Mouse (Mus musculus) granulocyte monocyte progenitor cell, adult 5-6 weeks (primary cell): ENCODE results near the gene Rfx8. TPM values are rescaled to one million over a fixed set of nuclear protein-coding genes. Genes with fewer than 3 reads are reported as not detected.

ENCODE experiments used
- ATAC-seq: replicated peaks from 2 replicates; pipeline ENCODE4 v1.8.0; 2016; ENCODE audit warnings: mild to moderate bottlenecking, moderate TSS enrichment, inconsistent platforms; ENCODE audit not compliant: poor library complexity, severe bottlenecking
- total RNA-seq, 2 experiments: library from RNA; stranded (forward) in 1 of 2; stranded (reverse) in 1 of 2; fragments of 200-712, 200-1000 nt in 1 of 2; fragments of >200 nt in 1 of 2; fragmentation: Nextera tagmentation in 1 of 2; gene quantifications; 2 replicates each; pipeline ENCODE4 v1.2.3; 2014 to 2017

Rfx8 gene
- total RNA-seq, 2 experiments from 2014 or later, result not detected

DNA sequence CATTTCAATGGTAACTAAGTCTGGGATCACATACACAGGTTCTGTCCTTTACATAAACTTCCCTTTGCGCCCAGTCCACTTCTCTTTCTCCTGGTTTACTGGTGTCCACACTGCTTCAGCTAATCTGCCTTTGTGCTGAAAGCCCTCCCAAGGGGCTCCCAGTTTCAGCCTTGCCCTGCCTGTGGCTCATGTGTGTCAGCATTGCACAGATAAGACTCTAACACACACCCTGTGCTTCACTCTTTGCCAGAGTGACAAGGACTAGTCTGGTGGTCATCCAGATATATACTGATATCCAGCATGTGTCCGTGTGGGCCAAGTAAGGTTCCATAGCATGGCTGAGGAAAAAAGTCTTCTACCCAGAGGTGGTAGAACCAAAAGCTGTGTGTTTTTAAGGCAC is 14.7 kb upstream of the Rfx8 start:
- no peak for ATAC-seq

DNA sequence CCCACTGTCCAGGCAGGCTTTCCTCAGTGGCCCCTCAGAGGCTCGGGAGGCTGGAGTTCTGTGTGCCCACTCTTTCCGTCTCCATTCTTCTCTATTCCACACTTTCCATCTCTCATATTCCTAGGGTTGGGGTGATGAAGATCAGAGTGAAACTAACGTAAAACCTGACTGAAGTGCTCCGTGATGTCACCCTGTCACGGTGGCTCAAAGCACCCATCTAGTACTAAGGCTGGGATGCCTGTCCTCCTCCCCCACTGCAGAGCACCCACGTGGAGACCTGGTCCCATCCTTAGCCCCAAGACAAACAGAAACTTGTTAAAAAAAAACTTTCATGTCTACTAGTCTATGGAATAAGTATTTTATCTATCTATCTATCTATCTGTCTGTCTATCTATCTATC is 14.1 kb upstream of the Rfx8 start:
- no peak for ATAC-seq

DNA sequence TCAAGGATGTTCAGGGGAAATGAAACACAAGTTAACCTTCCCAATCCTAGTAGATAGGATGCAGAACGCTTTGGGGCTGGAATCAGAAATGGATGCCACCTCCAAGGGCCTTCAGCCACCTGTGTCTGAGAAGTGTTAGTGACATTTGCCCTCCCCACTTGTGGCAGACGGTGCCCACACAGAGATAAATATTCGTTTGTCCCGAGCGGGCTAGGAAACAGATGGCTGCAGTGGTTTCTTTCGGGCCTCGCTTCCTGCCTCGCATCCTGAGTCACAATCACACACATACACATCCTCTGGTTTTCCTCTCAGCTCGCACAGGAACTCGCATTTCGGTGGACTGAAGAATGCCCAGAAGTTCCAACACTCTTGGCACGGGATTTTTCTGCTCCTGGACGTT is 13.5 kb upstream of the Rfx8 start:
- ATAC-seq, result peak; percentile 42

GRCm38 (mm10) chr1:39733876-39734275 is 13.1 kb upstream of the Rfx8 start:
- ATAC-seq, result no peak

DNA sequence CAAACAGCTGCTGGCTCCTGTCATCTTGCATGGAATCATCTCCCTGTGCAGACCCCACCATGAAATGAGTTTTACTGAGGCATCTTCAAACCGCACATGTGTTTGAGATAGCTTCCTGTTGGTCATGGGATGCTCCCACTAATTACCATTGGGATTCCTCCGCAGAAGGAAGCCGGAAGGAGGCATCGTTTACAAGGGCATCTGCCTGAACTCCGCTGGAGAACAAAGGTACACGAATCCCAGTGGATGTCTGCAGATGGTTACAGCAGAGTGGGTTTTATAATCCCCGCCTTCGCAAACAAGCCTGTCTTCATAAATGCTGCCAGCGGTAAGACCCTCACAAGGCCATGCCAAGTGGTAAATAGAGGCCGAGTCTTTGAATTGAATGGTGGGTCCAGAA is 11.3 kb upstream of the Rfx8 start:
- ATAC-seq, result no peak

DNA sequence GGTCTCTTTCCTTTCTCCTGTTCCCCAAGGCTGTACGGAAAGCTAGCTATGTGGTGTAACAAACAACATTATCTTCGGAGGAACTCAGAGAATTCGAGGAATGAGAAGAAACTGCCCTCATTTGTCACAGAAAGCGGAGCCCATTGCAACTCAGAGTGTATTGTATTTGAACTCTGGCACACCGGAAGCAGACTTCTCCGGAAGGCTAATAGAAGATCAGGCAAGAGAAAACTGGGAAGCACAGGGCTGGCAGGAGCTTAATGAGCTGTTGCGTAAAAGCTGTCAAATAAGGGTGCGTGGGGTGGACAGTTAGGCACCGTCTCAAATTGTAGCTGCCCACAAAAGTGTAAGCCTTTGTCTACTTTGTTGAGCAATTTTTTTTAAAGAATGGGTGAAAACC is 10.7 kb upstream of the Rfx8 start:
- peak; percentile 32; the same call in 1 of the 2 replicates for ATAC-seq

GRCm38 (mm10) chr1:39730868-39731267 is 10.1 kb upstream of the Rfx8 start:
- no peak for ATAC-seq

DNA sequence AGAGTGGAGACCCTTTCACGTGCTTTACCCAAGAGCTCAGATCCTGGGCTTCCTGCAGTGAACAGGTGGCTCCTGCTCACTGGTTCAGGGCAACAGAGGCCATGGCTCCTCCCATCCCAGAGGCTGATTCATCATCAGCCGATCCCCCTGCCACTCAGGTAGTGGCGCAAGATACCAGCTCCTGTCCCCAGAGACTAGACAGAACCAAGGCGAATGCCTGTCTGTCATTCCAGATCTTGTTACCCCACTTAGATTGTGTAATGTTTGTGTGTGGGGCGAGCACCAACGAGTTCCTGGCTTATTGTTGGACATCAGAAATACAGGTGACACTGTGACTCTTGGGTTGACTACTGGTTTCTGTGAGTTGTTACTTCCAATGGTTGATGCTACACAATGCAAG is 9.1 kb upstream of the Rfx8 start:
- ATAC-seq, result peak; percentile 78

GRCm38 (mm10) chr1:39721351-39721726 is 542 bp upstream of the Rfx8 start:
- ATAC-seq, result peak; percentile 12; the same call in 1 of the 2 replicates

DNA sequence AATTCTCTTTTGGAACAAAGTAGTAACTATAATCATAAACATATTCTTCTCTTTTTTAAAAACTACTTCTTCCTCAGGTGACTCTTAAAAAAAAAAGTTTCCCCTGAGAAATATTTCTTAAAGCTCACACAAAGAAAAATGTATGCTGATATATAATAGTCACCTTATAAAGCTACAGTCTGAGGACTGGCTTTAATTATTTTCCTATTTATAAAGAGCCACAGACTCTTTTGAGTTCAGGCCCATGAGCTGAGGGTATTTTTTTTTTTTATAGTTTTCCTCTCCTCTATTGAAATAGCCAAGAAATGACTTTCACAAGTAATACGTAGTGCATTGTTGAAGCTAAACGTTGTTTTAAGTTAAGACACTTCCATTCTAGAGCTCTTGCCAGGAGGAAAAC is 611 bp downstream of the Rfx8 start:
- no peak for ATAC-seq

GRCm38 (mm10) chr1:39715551-39715950 is 5.2 kb downstream of the Rfx8 start:
- no peak for ATAC-seq

DNA sequence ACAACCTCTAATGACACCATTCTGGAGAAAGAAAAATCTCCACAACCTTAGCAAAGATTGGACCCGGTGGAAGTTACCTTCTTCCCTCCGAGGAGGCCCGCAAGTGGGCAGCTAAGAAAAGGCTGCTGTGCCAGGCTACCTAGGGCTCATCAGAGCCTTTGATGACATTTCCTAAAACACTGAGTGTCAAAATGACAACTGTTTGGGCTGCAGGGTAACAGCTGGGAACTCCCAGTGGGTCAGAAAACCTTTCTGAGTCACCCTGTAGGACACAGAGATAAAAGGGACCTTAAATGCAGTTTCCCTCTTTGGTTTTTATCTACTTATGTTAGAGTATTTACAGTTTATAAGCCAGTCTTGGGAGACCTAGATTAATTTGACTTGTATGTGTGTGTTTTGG is 6.1 kb downstream of the Rfx8 start:
- ATAC-seq, result no peak

- ATAC-seq, result peak; percentile 76
Observed at GRCm38 (mm10) chr1:39713842-39714658, 6.7 kb downstream of the Rfx8 start.

GRCm38 (mm10) chr1:39713300-39713699 is 7.5 kb downstream of the Rfx8 start:
- ATAC-seq, result no peak

- ATAC-seq, result no peak
Observed at GRCm38 (mm10) chr1:39712261-39712660, 8.5 kb downstream of the Rfx8 start.

DNA sequence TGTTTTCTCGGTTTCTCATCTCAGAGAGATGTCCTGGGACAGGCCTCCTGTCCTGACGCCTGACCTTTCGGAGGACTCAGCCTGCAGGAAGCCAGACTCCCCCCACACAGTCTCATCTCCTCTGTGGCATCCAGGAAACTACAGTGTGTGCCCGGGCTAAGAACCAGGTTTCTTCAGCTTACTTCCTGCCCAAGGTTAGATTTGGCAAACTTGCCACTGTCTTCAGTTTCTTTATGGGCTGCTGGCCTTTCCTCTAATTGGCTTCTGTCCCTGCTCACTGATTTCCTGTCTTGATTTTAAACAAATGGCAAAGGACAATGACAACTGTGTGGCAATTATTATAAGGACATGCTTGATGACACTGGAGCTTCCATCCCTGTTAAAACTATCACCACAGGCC is 10.2 kb downstream of the Rfx8 start:
- ATAC-seq, result peak; percentile 20

DNA sequence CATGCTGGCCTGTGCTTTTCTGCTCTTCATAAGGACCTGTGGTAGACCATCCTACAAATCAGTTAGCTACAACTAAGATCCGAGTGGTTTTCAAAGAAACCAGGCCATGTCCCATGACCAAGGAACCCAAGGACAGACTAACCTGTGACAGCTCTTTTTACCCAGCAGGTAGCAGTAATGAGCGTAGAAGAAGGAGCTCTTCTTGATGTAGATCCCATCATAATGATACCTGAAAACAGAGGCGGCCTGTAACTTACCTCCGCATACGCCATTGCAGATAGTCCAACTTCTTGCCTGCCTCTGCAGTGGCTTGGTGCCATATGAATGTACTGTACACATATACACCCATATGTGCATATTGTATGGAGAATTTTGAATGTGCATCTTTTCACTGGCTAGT is 10.8 kb downstream of the Rfx8 start:
- ATAC-seq, result no peak

DNA sequence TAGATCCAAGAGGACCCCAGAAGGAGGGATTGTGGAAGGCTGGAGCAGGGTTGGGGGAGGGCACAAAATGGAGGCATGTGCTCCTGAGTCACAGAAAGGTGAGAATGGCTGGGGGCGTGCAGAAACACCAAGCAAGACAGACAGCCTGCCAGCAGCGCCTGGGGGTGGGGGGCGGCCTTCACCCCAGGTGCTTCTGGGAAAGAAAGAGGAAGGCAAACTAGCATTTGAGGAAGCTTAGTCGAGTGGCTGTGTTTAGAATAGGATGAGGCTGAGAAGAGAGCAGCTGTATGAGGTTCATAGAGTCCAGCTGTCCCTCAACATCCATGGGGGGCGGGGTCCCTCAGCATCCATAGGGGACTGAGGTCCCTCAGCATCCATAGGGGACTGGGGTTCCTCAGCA is 12.0 kb downstream of the Rfx8 start:
- ATAC-seq, result peak; percentile 68

DNA sequence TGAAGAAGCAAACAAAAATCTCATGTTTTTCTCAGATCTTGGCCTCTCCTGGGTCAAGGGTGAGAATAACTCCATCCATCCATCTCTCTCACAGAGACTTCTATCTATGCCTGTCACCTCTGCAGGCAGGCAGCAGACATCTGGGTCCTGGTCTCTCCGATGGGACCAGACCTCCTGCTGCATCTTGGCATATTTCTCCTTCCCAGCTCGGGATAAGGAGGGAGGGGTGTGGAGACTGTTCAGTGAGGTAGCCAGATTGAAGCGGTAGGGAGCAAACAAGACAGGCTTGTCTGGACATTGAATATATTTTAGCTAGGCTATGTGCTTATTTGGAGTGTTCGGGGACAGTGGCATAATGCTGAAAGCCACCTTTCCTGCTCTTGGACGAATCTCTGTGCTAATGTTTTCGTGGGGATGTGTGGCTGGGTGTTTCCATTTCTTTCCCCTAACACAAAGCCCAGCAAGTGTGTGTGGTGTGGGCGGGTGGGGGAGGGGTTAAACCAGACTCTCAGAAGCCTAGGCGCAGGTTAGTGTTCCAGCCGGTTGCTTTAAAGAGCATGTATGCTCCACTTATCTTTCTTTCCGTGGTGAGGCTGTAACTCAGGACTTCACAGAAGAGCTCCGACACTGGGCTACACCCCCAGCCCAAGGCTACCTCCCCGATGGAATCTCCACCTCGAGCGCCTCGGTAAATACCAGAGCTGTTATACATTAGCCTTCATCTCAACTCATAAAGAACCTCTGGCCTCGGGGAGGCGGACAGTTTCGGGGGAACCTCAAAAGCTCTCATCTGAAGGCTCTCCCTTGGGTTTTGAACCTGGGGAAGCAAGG is 18.4 kb downstream of the Rfx8 start:
- no peak for ATAC-seq

- ATAC-seq, result no peak
Observed at GRCm38 (mm10) chr1:39701274-39701602, 19.6 kb downstream of the Rfx8 start.

- ATAC-seq, result no peak
Observed at GRCm38 (mm10) chr1:39700599-39701273, 20.1 kb downstream of the Rfx8 start.
